Mouse (Mus musculus) ES-E14 (cell line): ENCODE measurements around the gene Pmch. TPM values are rescaled to one million over a fixed set of nuclear protein-coding genes. Genes with fewer than 3 reads are reported as not detected.

ENCODE experiments used
- DNase-seq: peaks from one replicate; pipeline ENCODE4 v3.0.0-alpha.2; 2013; ENCODE audit warnings: low read depth, low spot score
- H3K27ac ChIP-seq: 2 replicates; pipeline ENCODE4 v1.5.1; 2012; ENCODE audit warnings: low read depth, mild to moderate bottlenecking, low read length, moderate library complexity, mixed read lengths; ENCODE audit not compliant: poor library complexity, insufficient read depth, severe bottlenecking
- H3K36me3 ChIP-seq: 2 replicates; pipeline ENCODE4 v1.6.1; 2012; ENCODE audit warnings: mild to moderate bottlenecking, low read length, moderate library complexity, mixed read lengths; ENCODE audit not compliant: control insufficient read depth, poor library complexity, insufficient read depth, severe bottlenecking
- H3K4me1 ChIP-seq, 2 experiments: fragments of 150-350 bp in 1 of 2; sonication (generic) in 1 of 2; 2 replicates each; pipeline ENCODE4 v1.6.1; 2012; ENCODE audit warnings: low read length in 2 of 2, mild to moderate bottlenecking in 1 of 2, mixed read lengths in 1 of 2; ENCODE audit not compliant: control insufficient read depth in 2 of 2, insufficient read depth in 2 of 2, poor library complexity in 1 of 2
- H3K4me3 ChIP-seq, 2 experiments: fragments of 150-350 bp in 1 of 2; sonication (generic) in 1 of 2; 2 replicates each; pipeline ENCODE4 v1.5.1; 2012; ENCODE audit warnings: low read length in 2 of 2, low read depth in 1 of 2, mild to moderate bottlenecking in 1 of 2, mixed read lengths in 1 of 2; ENCODE audit not compliant: insufficient read depth in 1 of 2, poor library complexity in 1 of 2, severe bottlenecking in 1 of 2
- H3K9ac ChIP-seq: 2 replicates; pipeline ENCODE4 v1.6.1; 2012; ENCODE audit warnings: low read depth, mild to moderate bottlenecking, low read length, mixed read lengths; ENCODE audit not compliant: poor library complexity, insufficient read depth, severe bottlenecking
- H3K9me3 ChIP-seq: fragments of 150-350 bp; sonication (generic); 2 replicates; pipeline ENCODE4 v1.6.1; 2012; ENCODE audit warnings: low read depth, mild to moderate bottlenecking, low read length; ENCODE audit not compliant: control insufficient read depth, insufficient read depth
- CHD2 ChIP-seq: IDR thresholded peaks from 2 replicates; pipeline ENCODE4 v1.6.1; 2014; ENCODE audit warnings: mild to moderate bottlenecking, low read depth, low read length, inconsistent platforms
- HCFC1 ChIP-seq: IDR thresholded peaks from 2 replicates; pipeline ENCODE4 v1.6.1; 2012; ENCODE audit warnings: low read length, inconsistent platforms, borderline replicate concordance; ENCODE audit not compliant: insufficient read depth
- MAFK ChIP-seq: IDR thresholded peaks from 2 replicates; pipeline ENCODE4 v1.6.1; 2014; ENCODE audit warnings: mild to moderate bottlenecking, low read depth, low read length, inconsistent platforms; ENCODE audit not compliant: insufficient read depth
- ZC3H11A ChIP-seq: IDR thresholded peaks from 2 replicates; pipeline ENCODE4 v1.6.1; 2012; ENCODE audit warnings: low read depth, mild to moderate bottlenecking, inconsistent platforms, low read length, borderline replicate concordance
- ZNF384 ChIP-seq: IDR thresholded peaks from 2 replicates; pipeline ENCODE4 v1.6.1; 2012; ENCODE audit warnings: low read depth, low read length, inconsistent platforms
- in situ Hi-C, 2 experiments: fragments of 600-800 bp; cut with MboI; formaldehyde crosslinking; loops; one replicate each; pipeline ENCODE4 v1.15.1; 2025; ENCODE audit warnings: low sequenced_read_pairs in 2 of 2, inconsistent platforms in 1 of 2; ENCODE audit not compliant: unreplicated experiment in 2 of 2
- total RNA-seq: library from RNA; depleted of rRNA; stranded (reverse); fragments of 300-350 nt; gene quantifications from 2 replicates; pipeline ENCODE4 v1.2.3, GENCODE M21; 2012; rRNA removed

Gene Pmch
- total RNA-seq = not detected in 2 replicates

GRCm38 (mm10) chr10:88090772-88091171, at the start of gene Pmch:
Gene Pmch, plus strand, starts transcription at chr10:88091072.
- DNase-seq = no peak
- in situ Hi-C loops = no loop called here
- no peaks in the 10 kb centered on the region for H3K9me3 ChIP-seq
- no peak within 1 kb of the TSS for H3K4me3 ChIP-seq
- H3K36me3 ChIP-seq = 0 out of 2 replicates have a peak, but pooled peaks cover 2% of the 10 kb centered on the region
- H3K27ac ChIP-seq = no peak within 1 kb of the TSS
- no peak for TF ChIP-seq CHD2
- TF ChIP-seq ZNF384 = no peak
- TF ChIP-seq ZC3H11A = no peak
- TF ChIP-seq HCFC1 = no peak
- TF ChIP-seq MAFK = no peak
- no peaks in the 10 kb centered on the region for H3K4me1 ChIP-seq
- no peak within 1 kb of the TSS for H3K9ac ChIP-seq

GRCm38 (mm10) chr10:88044297-88044696, 46.6 kb upstream of the Pmch start:
- H3K4me3 ChIP-seq = no peak overlapping the region
- no peaks in the 10 kb centered on the region for H3K4me1 ChIP-seq
- in situ Hi-C loops = no loop called here
- no peaks in the 10 kb centered on the region for H3K9me3 ChIP-seq
- H3K36me3 ChIP-seq = no peaks in the 10 kb centered on the region
- DNase-seq = no peak
- no peak overlapping the region for H3K27ac ChIP-seq
- TF ChIP-seq MAFK = no peak
- no peak overlapping the region for H3K9ac ChIP-seq

- no peak overlapping the region for H3K9ac ChIP-seq
- H3K9me3 ChIP-seq = no peaks in the 10 kb centered on the region
- no peaks in the 10 kb centered on the region for H3K36me3 ChIP-seq
- no peaks in the 10 kb centered on the region for H3K4me1 ChIP-seq
- TF ChIP-seq MAFK (no peak), HCFC1 (no peak), ZC3H11A (no peak), ZNF384 (no peak), CHD2 (no peak)
- DNase-seq = no peak
- in situ Hi-C loops = no loop called here
- H3K4me3 ChIP-seq = no peak overlapping the region
- no peak overlapping the region for H3K27ac ChIP-seq
These were observed 44.6 kb upstream of the Pmch start for GRCm38 (mm10) chr10:88046098-88046771.

DNA sequence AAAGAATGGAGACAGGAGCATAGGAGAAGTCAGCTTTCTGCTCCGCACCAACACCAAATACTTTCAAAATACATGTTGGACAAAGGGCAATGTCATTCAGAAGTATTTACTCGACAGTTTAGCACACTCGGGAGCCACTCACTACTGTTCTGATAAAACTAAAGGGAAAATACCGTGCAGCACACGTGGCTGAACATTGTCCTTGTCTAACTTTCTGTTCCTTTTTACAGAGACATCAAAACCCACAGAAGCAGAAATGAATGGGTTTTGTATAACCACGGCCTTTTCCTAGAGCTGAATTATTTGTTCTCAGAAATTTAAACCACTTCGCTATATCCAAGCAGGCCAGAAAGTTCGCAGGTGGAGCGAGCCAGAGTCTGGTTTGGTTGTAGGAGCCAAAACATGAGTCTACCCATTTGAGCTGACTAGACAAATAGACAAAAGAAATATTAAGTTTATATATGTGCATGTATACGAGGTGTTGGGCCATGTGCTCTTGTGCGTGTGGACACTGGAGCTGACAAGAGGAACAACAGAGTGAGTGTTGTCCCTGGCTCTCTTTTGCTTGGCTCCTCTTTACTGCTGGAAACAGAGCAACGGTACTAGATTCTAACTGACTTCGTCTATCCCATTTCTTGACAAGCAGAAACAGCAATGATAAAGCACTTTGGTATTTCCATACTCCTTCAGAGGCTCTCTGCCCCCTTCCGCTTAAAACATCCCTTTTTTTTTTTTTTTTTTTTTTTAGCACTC, 36.5 kb upstream of the Pmch start:
- no peak for DNase-seq
- no peak for TF ChIP-seq ZNF384
- TF ChIP-seq MAFK = no peak
- no peak for TF ChIP-seq ZC3H11A
- no peak for TF ChIP-seq CHD2
- no peak for TF ChIP-seq HCFC1
- in situ Hi-C loops = no loop called here

More for the DNA sequence above, 36.5 kb upstream of the Pmch start:
- H3K27ac ChIP-seq = no peak overlapping the region
- no peaks in the 10 kb centered on the region for H3K4me1 ChIP-seq
- no peak overlapping the region for H3K4me3 ChIP-seq
- H3K9ac ChIP-seq = no peak overlapping the region
- no peaks in the 10 kb centered on the region for H3K9me3 ChIP-seq
- H3K36me3 ChIP-seq = no peaks in the 10 kb centered on the region
